Mouse (Mus musculus) midbrain, embryonic 11.5 days (tissue): Measurements from ENCODE around the gene Sdf2l1. TPM values are rescaled to one million over a fixed set of nuclear protein-coding genes. Genes with fewer than 3 reads are reported as not detected.

ENCODE experiments used
- ATAC-seq: fragments of 200-750 bp; cut with Nextera tagmentation; 2 replicates; pipeline ENCODE4 v1.8.0; 2017; ENCODE audit warnings: moderate TSS enrichment, moderate library complexity; ENCODE audit not compliant: low FRiP score
- DNase-seq: peaks from one replicate; pipeline ENCODE4 v3.0.0; 2015; ENCODE audit warnings: low spot score; ENCODE audit errors: missing footprints
- H3K27ac ChIP-seq: fragments of 300-500 bp; sonication (generic); 2 replicates; pipeline ENCODE4 v1.5.1; 2014; ENCODE audit warnings: low read depth, low read length
- H3K27me3 ChIP-seq: fragments of 300-500 bp; sonication (generic); 2 replicates; pipeline ENCODE4 v1.6.1; 2014; ENCODE audit warnings: mild to moderate bottlenecking, low read length, moderate library complexity, mixed read lengths; ENCODE audit not compliant: control insufficient read depth, insufficient read depth
- H3K36me3 ChIP-seq: fragments of 300-500 bp; sonication (generic); 2 replicates; pipeline ENCODE4 v1.6.1; 2014; ENCODE audit warnings: mild to moderate bottlenecking, low read length, moderate library complexity, mixed read lengths; ENCODE audit not compliant: control insufficient read depth, insufficient read depth
- H3K4me1 ChIP-seq: fragments of 300-500 bp; sonication (generic); 2 replicates; pipeline ENCODE4 v1.6.1; 2014; ENCODE audit warnings: low read length; ENCODE audit not compliant: control insufficient read depth, insufficient read depth
- H3K4me2 ChIP-seq: fragments of 300-500 bp; sonication (generic); 2 replicates; pipeline ENCODE4 v1.6.1; 2014; ENCODE audit warnings: mild to moderate bottlenecking, moderate library complexity
- H3K4me3 ChIP-seq: fragments of 300-500 bp; sonication (generic); 2 replicates; pipeline ENCODE4 v1.5.1; 2014; ENCODE audit warnings: low read depth, low read length
- H3K9ac ChIP-seq: fragments of 300-500 bp; sonication (generic); 2 replicates; pipeline ENCODE4 v1.6.1; 2014; ENCODE audit warnings: low read length
- H3K9me3 ChIP-seq: fragments of 300-500 bp; sonication (generic); 2 replicates; pipeline ENCODE4 v1.6.1; 2016; ENCODE audit warnings: low read length; ENCODE audit not compliant: control insufficient read depth
- whole genome bisulfite sequencing: fragments of 180-500 bp; shearing (Covaris S2); extraction: QIAGEN DNeasy Blood & Tissue Kit; methylation state at CpG from one replicate; pipeline ENCODE4 v1.1.7; 2014; 5-methylcytosine and 5-hydroxymethylcytosine counted together
- polyA plus RNA-seq: library from polyadenylated mRNA; unstranded; fragments of >200 nt; fragmentation: Nextera tagmentation; extraction: Ambion mirVana; gene quantifications from 2 replicates; pipeline ENCODE4 v1.2.1, GENCODE M21; 2014

Gene Sdf2l1
- polyA plus RNA-seq, 1 experiment from 2014 or later, result 62.9 TPM

DNA sequence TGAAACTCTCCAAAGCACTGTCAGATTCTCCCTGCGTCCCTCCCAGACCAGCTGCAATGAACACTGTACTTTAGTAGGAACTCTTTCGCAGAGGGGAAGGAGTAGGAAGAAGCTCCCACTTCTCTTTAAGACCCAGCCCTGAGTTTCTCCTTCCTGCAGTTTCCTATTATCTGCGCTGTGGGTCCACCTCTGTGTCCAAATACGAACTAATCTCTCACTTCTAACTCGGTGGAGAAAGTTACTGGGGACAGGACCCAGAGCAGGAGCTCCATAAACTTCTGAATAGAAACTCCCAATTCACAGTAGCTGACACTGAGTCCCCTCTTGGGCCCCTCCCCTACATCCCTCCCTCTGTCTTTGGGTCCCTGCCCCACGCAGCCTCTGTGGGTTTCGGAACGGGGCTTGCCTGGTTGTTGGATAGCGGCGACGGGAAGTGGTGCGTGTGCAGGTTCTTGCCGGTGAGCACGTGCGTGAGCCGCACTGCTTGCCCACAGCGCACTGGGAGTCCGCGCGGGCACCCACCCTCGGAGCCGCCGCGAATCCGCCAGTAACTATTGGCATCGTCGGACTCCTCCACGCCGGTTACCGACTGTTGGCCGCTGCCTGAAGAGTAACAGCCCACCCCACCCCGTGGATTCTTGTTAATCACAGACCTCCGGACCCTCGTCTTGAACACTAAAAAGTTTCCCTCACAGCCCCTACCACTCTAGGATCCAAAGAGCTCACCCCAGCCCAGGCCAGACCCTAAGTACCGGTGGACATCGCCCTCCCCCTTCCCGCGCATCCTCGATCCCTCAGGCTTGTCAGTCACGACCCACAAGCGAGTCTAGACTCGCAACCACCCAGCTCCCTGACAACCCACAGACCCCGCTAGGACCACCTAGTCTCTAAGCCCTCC lies 743 bp downstream of the Sdf2l1 start:
- H3K36me3 ChIP-seq, result no peaks in the 10 kb centered on the region; the same call in 1 of the 2 replicates
- H3K4me2 ChIP-seq, result peak overlapping the region; percentile 85
- WGBS, result 3% methylated on average over 43 of the region's 43 CpGs
- peak overlapping the region; percentile 72 for H3K4me3 ChIP-seq
- H3K27me3 ChIP-seq, result no peaks in the 10 kb centered on the region
- peak overlapping the region; percentile 79 for H3K9ac ChIP-seq
- peak; percentile 90 for DNase-seq
- peak; percentile 89 for ATAC-seq
- H3K27ac ChIP-seq, result peak overlapping the region; percentile 78
- H3K9me3 ChIP-seq, result no peaks in the 10 kb centered on the region
- H3K4me1 ChIP-seq, result peaks cover 9% of the 10 kb centered on the region

DNA sequence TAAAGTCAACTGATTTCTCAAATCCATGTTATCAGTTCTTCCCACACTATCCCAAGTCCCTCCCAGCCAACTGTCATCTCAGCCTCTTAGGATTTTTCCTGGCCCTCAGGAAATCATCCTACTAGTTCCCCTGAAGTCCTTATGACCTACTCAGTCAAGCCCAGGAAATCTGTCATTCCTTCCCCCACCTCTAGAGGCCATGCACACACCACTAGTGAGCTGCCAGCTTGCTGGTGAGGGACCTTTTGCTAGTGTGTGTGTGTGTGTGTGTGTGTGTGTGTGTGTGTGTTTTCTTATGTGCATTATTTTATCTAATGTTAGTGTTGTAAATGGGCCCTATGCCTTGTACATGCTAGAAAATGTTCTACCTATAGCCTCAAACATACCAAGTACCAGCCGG lies 4.9 kb downstream of the Sdf2l1 start:
- DNase-seq, result peak; percentile 84
- Histone ChIP-seq H3K9ac (no peak overlapping the region), H3K36me3 (peaks cover 5% of the 10 kb centered on the region), H3K9me3 (no peaks in the 10 kb centered on the region), H3K4me1 (peaks cover 25% of the 10 kb centered on the region), H3K4me2 (no peak overlapping the region), H3K4me3 (no peak overlapping the region), H3K27me3 (no peaks in the 10 kb centered on the region), H3K27ac (no peak overlapping the region)
- WGBS, result 100% methylated on average over 1 of the region's 1 CpGs
- no peak for ATAC-seq

DNA sequence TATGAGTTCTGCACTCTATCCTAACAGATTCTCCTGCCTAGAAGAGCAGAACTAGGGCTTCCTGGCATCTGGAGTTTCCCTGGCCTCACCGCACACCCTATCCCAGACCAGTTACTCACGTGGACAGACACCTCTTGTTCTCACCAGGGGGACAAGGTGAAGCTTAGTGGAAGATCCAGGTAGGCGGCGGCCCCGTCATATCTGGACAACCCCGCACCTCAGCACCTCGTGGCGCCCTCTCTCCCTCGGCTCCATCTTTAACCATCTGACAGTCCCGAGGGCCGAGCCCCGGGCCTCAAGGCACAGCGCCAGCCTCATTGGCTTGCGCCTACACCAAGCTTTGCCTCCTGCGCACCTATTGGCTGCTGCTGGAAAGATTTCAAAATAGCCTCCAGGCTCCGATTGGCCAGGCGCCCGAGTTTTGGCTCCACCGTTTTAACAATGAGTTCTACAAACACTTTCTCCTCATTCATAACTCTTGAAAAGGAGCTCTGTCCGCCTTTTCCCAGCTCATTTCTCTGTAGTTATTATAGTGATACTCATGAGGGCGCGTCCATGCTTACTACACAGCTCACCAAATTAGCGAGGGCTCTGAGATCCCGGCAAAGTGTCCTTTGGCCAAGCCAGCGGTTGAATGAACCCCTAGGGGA lies 7.2 kb downstream of the Sdf2l1 start, which contains the start of gene 2610318N02Rik:
Gene 2610318N02Rik, minus strand, starts transcription at position 297 of the 650 bp plus-strand sequence.
- H3K4me3 ChIP-seq, result peak within 1 kb of the TSS; percentile 49
- H3K9me3 ChIP-seq, result no peaks in the 10 kb centered on the region
- WGBS, result under 1% methylated on average over 25 of the region's 25 CpGs
- peak within 1 kb of the TSS; percentile 81 for H3K9ac ChIP-seq
- H3K27ac ChIP-seq, result peak within 1 kb of the TSS; percentile 50
- H3K4me1 ChIP-seq, result peaks cover 23% of the 10 kb centered on the region
- peak within 1 kb of the TSS; percentile 83 for H3K4me2 ChIP-seq
- peaks cover 8% of the 10 kb centered on the region; the same call in 1 of the 2 replicates for H3K36me3 ChIP-seq
- ATAC-seq (peak; percentile 94), DNase-seq (peak; percentile 97)
- no peaks in the 10 kb centered on the region for H3K27me3 ChIP-seq

DNA sequence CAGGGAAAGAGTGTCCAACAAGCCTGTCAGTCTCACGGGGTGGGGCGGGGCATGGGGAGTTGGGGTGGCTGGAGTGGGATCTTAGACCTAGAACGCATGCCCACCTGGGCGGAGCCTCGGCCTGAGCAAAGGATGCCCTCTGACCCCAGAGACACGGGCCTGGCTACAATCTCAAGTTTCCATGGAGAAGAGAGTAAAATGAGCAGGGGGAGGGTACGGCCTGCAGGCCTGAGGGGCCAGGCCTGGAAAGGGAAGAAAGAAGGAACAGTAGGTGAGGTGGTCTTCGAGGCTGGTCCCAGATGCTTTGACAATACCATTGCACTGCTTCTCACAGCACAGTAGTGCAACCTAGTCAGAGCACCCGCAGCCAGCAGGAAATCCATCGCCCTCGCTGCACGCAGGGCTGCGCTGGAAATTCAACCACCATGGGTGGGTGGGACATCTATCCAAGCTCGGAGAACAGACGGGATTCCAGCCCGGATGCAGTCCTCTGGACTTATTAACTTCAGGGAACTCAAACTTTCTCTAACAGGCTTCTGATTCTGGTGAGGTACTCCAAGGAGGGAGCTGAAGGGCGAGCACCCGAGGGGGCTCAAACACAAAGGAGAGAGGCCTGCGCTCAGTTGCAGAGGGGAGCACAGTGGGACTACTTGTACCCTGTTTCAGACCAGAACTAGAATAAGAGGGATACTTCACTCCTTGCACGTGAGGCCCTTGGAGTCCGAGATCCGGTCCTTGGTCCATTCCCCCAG lies 7.9 kb downstream of the Sdf2l1 start:
- H3K4me1 ChIP-seq, result peaks cover 23% of the 10 kb centered on the region
- WGBS, result under 1% methylated on average over 22 of the region's 22 CpGs
- peak; percentile 69 for ATAC-seq

DNA sequence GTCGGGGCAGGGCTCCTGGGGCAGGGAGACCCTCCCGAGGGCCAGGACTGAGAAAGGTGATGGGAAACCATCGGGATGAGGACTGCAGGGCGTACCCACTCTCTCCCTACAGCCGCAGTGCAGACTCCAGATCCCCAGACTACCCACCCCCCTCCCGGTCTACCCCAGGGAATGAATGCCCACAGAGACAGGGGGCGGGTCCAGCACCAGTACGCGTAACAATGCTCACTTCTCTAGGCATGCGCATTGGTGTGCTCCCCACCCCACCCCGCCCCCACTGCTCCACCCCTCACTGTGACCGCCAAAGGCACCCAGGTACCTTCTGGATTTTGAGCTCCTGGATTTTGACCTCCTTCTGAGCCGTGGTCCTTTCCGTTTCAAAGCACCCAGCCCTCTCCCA lies 10.6 kb downstream of the Sdf2l1 start:
- peaks cover 12% of the 10 kb centered on the region for H3K36me3 ChIP-seq
- no peaks in the 10 kb centered on the region for H3K27me3 ChIP-seq
- no peak for DNase-seq
- H3K4me2 ChIP-seq, result peak overlapping the region; percentile 0; the same call in 1 of the 2 replicates
- peak overlapping the region; percentile 7; the same call in 1 of the 2 replicates for H3K4me3 ChIP-seq
- 46% methylated on average over 14 of the region's 14 CpGs for WGBS
- no peak overlapping the region; the same call in 1 of the 2 replicates for H3K9ac ChIP-seq
- no peak overlapping the region for H3K27ac ChIP-seq
- no peak for ATAC-seq
- peaks cover 23% of the 10 kb centered on the region for H3K4me1 ChIP-seq
- H3K9me3 ChIP-seq, result no peaks in the 10 kb centered on the region

More for the DNA sequence above, 7.9 kb downstream of the Sdf2l1 start:
- peak; percentile 95 for DNase-seq
- H3K27me3 ChIP-seq, result no peaks in the 10 kb centered on the region
- H3K27ac ChIP-seq, result peak overlapping the region; percentile 50
- H3K9ac ChIP-seq, result peak overlapping the region; percentile 81
- H3K36me3 ChIP-seq, result peaks cover 11% of the 10 kb centered on the region; the same call in 1 of the 2 replicates
- no peaks in the 10 kb centered on the region for H3K9me3 ChIP-seq
- peak overlapping the region; percentile 49 for H3K4me3 ChIP-seq
- H3K4me2 ChIP-seq, result peak overlapping the region; percentile 83

DNA sequence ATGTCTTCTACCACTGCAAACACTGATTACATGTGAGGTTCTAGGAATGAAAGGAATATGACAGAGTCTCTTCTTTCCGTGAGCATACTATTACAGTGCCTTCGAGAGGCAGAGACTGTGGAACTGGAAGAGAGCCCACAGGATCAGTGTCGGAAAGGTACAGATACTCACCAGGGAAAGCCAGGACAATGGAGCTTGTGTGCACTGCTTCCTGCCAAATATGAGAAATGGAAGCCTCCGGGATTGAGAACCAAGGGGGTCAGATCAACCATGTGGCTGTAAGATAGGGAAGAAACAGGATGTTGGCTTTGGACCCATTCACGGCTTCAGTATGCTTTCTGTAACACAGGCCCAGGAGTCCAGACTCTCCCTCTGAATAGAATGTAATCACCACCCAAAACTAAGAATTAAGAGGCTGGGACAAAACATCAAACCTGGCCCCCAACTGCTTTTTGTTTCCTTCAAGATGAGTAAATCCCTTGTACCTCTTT lies 14.8 kb downstream of the Sdf2l1 start:
- WGBS, result 94% methylated on average over 5 of the region's 5 CpGs
- Histone ChIP-seq H3K9me3 (no peaks in the 10 kb centered on the region), H3K36me3 (peaks cover 20% of the 10 kb centered on the region), H3K9ac (no peak overlapping the region), H3K4me2 (no peak overlapping the region), H3K4me1 (peaks cover 7% of the 10 kb centered on the region), H3K27ac (no peak overlapping the region), H3K4me3 (no peak overlapping the region), H3K27me3 (no peaks in the 10 kb centered on the region)
- no peak for DNase-seq
- no peak for ATAC-seq

DNA sequence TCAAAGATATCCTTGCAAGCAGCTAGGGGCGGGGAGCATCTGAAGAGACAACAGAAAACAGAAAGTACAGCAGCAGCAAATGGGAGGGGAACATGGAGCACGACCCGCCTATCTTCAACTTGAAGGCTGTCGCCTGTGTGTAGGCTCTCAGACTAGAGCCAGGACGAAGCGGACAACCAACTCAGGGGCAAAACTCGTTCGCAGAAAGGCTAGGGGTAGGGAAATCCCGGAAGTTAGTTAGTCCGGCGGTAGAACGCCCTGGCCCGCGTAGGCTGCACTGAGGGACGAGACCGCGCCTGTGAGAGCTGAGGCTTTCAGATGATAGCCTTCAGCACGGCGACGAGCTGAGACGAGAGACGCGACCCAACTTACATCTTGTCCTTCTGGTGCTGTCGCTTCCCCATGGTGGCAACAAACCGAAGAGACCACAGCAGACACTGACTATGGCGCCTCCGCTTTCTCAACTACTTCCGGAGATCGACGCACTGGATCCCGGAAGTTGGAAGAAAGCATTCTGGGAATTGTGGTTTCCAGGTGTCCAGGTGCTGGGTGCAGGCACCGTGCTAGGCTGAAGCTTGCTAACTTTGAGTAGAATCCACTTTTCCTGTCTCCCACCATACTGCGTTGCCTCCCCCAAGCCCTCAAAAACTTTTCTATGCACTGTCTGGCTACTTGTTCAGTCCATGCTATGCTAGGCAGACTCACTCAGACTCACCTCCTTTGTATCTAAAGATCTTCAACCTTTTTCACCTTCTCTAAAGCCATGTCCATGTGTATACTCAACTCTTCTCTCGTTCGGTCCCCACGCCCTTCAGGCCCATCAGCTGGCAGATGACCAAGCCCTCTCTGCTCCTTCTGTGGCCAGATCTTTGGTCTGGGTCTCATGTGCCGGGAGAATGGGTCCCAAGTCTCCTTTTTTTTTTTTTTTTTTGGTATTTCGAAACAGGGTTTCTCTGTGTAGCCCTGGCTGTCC lies 21.1 kb downstream of the Sdf2l1 start, which contains the start of gene Ppil2:
Gene Ppil2, minus strand, starts transcription at position 487 of the 973 bp plus-strand sequence.
- Histone ChIP-seq H3K9ac (peak within 1 kb of the TSS; percentile 74), H3K9me3 (no peaks in the 10 kb centered on the region), H3K4me3 (peak within 1 kb of the TSS; percentile 83), H3K4me1 (peaks cover 5% of the 10 kb centered on the region; the same call in 1 of the 2 replicates), H3K36me3 (peaks cover 9% of the 10 kb centered on the region; the same call in 1 of the 2 replicates), H3K27ac (no peak within 1 kb of the TSS; the same call in 1 of the 2 replicates), H3K27me3 (no peaks in the 10 kb centered on the region), H3K4me2 (peak within 1 kb of the TSS; percentile 65)
- ATAC-seq (peak; percentile 83), DNase-seq (peak; percentile 97)
- WGBS, result 6% methylated on average over 37 of the region's 38 CpGs
